Mouse (Mus musculus): ENCODE measurements at regions not wholly inside any gene's neighbourhood (a gene's known extent, or its start where the extent isn't known, plus 50 kb on each side); places are given as distances from the start of the nearest gene placed in this dataset.

- TF ChIP-seq CTCF (IDR thresholded peaks at IDR 0.05; ENCODE audit: low read depth) (no peak), EP300 (IDR thresholded peaks at IDR 0.05; ENCODE audit: low read depth) (no peak)
These were observed 261.1 kb downstream of the Dysf start for GRCm38 (mm10) chr6:84269478-84269877.
